Mouse (Mus musculus) erythroblast, adult 5-6 weeks (primary cell): Measurements from ENCODE around the gene Shmt2. TPM values are rescaled to one million over a fixed set of nuclear protein-coding genes. Genes with fewer than 3 reads are reported as not detected.

Source experiments
- ATAC-seq: replicated peaks from 2 replicates; pipeline ENCODE4 v1.8.0; 2016; ENCODE audit warnings: moderate number of reproducible peaks, mild to moderate bottlenecking, moderate TSS enrichment, inconsistent platforms; ENCODE audit not compliant: poor library complexity, low FRiP score, severe bottlenecking
- total RNA-seq, 2 experiments: library from RNA; stranded (forward) in 1 of 2; stranded (reverse) in 1 of 2; fragments of 150-400 nt in 1 of 2; fragments of 200-764, 138-1000 nt in 1 of 2; gene quantifications; 2 replicates each; pipeline versions ENCODE4 v1.2.3 to v1.2.4; 2015 to 2017; ENCODE audit warnings: low replicate concordance in 2 of 2

Shmt2 gene
- total RNA-seq, 2 experiments from 2014 or later: 12.3 to 17.9 TPM

DNA sequence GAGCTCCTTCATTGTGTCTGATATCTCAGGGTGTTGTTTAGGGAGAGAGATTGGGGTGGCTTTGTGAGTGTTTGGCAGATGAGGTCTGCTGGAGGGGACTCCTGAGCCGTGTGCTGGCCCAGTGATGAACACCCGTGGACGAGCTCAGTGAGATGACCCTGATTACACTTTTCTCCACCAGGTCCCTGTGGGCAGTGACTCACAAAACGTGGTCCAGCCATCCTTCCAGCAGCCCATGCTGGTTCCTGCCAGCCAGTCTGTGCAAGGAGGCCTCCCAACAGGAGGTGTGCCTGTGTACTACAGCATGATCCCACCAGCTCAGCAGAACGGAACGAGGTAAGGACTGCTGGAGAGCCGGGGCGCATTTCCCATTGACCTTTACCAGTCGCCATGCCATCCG is 37.0 kb downstream of the Shmt2 start:
- no peak for ATAC-seq

- no peak for ATAC-seq
Measured at GRCm38 (mm10) chr10:127480833-127481813, 41.1 kb downstream of the Shmt2 start.

GRCm38 (mm10) chr10:127479131-127479530 is 43.1 kb downstream of the Shmt2 start:
- ATAC-seq: no peak

- no peak for ATAC-seq
Measured at GRCm38 (mm10) chr10:127477301-127477700, 44.9 kb downstream of the Shmt2 start.

- ATAC-seq: no peak
Measured at GRCm38 (mm10) chr10:127476541-127476940, 45.7 kb downstream of the Shmt2 start.

DNA sequence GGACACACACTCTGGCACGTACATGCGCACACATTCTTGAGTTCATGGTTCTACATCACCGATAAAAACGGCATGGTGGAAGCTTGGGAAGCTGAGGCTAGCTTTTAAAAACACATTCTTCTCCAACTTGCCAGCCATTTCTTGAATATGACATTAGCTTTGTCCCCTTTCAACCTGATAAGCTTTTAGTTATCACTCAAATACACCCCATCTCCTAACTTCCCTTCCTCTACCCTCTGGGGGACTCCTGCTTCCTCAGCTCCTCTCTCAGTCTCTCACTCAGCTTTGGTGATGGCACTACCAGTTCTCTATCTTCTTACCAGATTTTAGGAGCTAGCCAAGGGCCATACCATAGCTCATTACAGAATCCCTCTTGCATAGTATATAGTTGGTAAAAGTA is 47.1 kb downstream of the Shmt2 start:
- no peak for ATAC-seq

- no peak for ATAC-seq
Measured at GRCm38 (mm10) chr10:127472722-127473121, 49.5 kb downstream of the Shmt2 start.

DNA sequence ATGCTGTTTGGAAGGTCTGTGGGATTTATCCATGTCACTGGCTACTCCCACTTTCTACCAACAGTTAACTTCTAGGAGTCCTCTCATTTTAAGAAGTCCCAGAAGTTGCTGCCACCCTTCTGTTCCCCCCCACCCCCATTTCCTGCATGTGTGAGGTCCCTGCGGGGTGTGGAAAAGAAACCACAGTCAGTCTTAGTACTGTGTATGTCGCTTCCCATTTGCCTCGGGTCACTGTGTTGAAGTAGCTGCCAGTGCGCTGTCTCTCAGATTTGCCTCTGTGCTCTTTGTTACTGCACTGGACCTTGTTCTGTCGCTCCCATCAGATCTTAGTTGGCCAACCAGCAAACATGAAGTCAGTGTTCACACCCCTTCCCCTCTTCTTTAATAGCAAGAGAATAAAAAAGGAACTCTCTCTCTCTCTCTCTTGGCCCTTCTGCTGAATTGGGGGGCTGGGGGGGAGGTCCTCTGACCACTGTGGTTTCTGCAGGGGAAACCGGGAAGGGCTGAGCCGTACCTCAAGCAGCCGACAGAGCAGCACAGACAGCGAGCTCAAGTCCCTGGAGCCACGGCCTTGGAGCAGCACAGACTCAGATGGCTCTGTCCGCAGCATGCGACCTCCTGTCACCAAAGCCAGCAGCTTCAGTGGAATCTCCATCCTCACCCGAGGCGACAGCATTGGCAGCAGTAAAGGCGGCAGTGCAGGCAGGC is 50.8 kb downstream of the Shmt2 start:
- ATAC-seq: no peak

Other genes with a start within 250 kb of the Shmt2 start
- 22.4 and 33.0 TPM in 2 replicates for gene Mbd6, start 233.4 kb downstream of the Shmt2 start, total RNA-seq (2015; ENCODE audit: low replicate concordance)
- 6.1 and 7.1 TPM in 2 replicates for gene Mbd6, start 233.4 kb downstream of the Shmt2 start, total RNA-seq (2017; ENCODE audit: low replicate concordance)
- gene Mars, start 210.7 kb downstream of the Shmt2 start, total RNA-seq (2015; ENCODE audit: low replicate concordance): 35.1 and 38.8 TPM in 2 replicates
- 43.5 and 45.6 TPM in 2 replicates for gene Mars, start 210.7 kb downstream of the Shmt2 start, total RNA-seq (2017; ENCODE audit: low replicate concordance)
- gene Arhgap9, start 200.5 kb downstream of the Shmt2 start, total RNA-seq (2015; ENCODE audit: low replicate concordance): 19.9 and 21.1 TPM in 2 replicates
- gene Arhgap9, start 200.5 kb downstream of the Shmt2 start, total RNA-seq (2017; ENCODE audit: low replicate concordance): 14.6 and 18.7 TPM in 2 replicates
- gene Gli1, start 180.5 kb downstream of the Shmt2 start, total RNA-seq (2015; ENCODE audit: low replicate concordance): not detected in 2 replicates
- not detected in 2 replicates for gene Gli1, start 180.5 kb downstream of the Shmt2 start, total RNA-seq (2017; ENCODE audit: low replicate concordance)
- not detected in 2 replicates for gene Inhbe, start 168.0 kb downstream of the Shmt2 start, total RNA-seq (2015; ENCODE audit: low replicate concordance)
- gene Inhbe, start 168.0 kb downstream of the Shmt2 start, total RNA-seq (2017; ENCODE audit: low replicate concordance): not detected in 2 replicates
- gene Inhbc, start 152.0 kb downstream of the Shmt2 start, total RNA-seq (2015; ENCODE audit: low replicate concordance): not detected in 2 replicates
- not detected in 2 replicates for gene Inhbc, start 152.0 kb downstream of the Shmt2 start, total RNA-seq (2017; ENCODE audit: low replicate concordance)
- 25.7 and 34.9 TPM in 2 replicates for gene R3hdm2, start 142.1 kb downstream of the Shmt2 start, total RNA-seq (2015; ENCODE audit: low replicate concordance)
- gene R3hdm2, start 142.1 kb downstream of the Shmt2 start, total RNA-seq (2017; ENCODE audit: low replicate concordance): 17.7 and 18.3 TPM in 2 replicates
- gene Stac3, start 20.8 kb downstream of the Shmt2 start, total RNA-seq (2015; ENCODE audit: low replicate concordance): not detected in 2 replicates
- not detected in 2 replicates for gene Stac3, start 20.8 kb downstream of the Shmt2 start, total RNA-seq (2017; ENCODE audit: low replicate concordance)
- not detected in 2 replicates for gene Ndufa4l2, start 7.5 kb downstream of the Shmt2 start, total RNA-seq (2015; ENCODE audit: low replicate concordance)
- not detected in 2 replicates for gene Ndufa4l2, start 7.5 kb downstream of the Shmt2 start, total RNA-seq (2017; ENCODE audit: low replicate concordance)
- not detected in 2 replicates for gene Nxph4, start 12.1 kb upstream of the Shmt2 start, total RNA-seq (2015; ENCODE audit: low replicate concordance)
- gene Nxph4, start 12.1 kb upstream of the Shmt2 start, total RNA-seq (2017; ENCODE audit: low replicate concordance): not detected in 2 replicates
- 11.9 and 14.0 TPM in 2 replicates for gene Lrp1, start 98.7 kb upstream of the Shmt2 start, total RNA-seq (2015; ENCODE audit: low replicate concordance)
- 9.7 and 17.0 TPM in 2 replicates for gene Lrp1, start 98.7 kb upstream of the Shmt2 start, total RNA-seq (2017; ENCODE audit: low replicate concordance)
- 15.7 and 16.7 TPM in 2 replicates for gene Stat6, start 120.5 kb upstream of the Shmt2 start, total RNA-seq (2015; ENCODE audit: low replicate concordance)
- gene Stat6, start 120.5 kb upstream of the Shmt2 start, total RNA-seq (2017; ENCODE audit: low replicate concordance): 15.9 and 27.1 TPM in 2 replicates
- 11.0 and 13.2 TPM in 2 replicates for gene Nemp1, start 144.5 kb upstream of the Shmt2 start, total RNA-seq (2015; ENCODE audit: low replicate concordance)
- gene Nemp1, start 144.5 kb upstream of the Shmt2 start, total RNA-seq (2017; ENCODE audit: low replicate concordance): 12.4 and 14.3 TPM in 2 replicates
- 0.96 TPM in 1 of 2 replicates, not detected in the other for gene Nab2, start 146.1 kb upstream of the Shmt2 start, total RNA-seq (2015; ENCODE audit: low replicate concordance)
- gene Nab2, start 146.1 kb upstream of the Shmt2 start, total RNA-seq (2017; ENCODE audit: low replicate concordance): 0.60 TPM in 1 of 2 replicates, not detected in the other
- gene Myo1a, start 182.7 kb upstream of the Shmt2 start, total RNA-seq (2015; ENCODE audit: low replicate concordance): 0.42 TPM in 1 of 2 replicates, not detected in the other
- gene Myo1a, start 182.7 kb upstream of the Shmt2 start, total RNA-seq (2017; ENCODE audit: low replicate concordance): not detected in 2 replicates
- gene Tac2, start 202.0 kb upstream of the Shmt2 start, total RNA-seq (2015; ENCODE audit: low replicate concordance): 6.9 and 8.3 TPM in 2 replicates
- 3.3 and 4.5 TPM in 2 replicates for gene Tac2, start 202.0 kb upstream of the Shmt2 start, total RNA-seq (2017; ENCODE audit: low replicate concordance)
- 0.19 and 1.7 TPM in 2 replicates for gene Zbtb39, start 217.1 kb upstream of the Shmt2 start, total RNA-seq (2015; ENCODE audit: low replicate concordance)
- gene Zbtb39, start 217.1 kb upstream of the Shmt2 start, total RNA-seq (2017; ENCODE audit: low replicate concordance): 0.28 and 1.3 TPM in 2 replicates
- gene Gpr182, start 229.3 kb upstream of the Shmt2 start, total RNA-seq (2015; ENCODE audit: low replicate concordance): not detected in 2 replicates
- 0.14 and 0.77 TPM in 2 replicates for gene Gpr182, start 229.3 kb upstream of the Shmt2 start, total RNA-seq (2017; ENCODE audit: low replicate concordance)
- not detected in 2 replicates for gene Rdh1, start 237.3 kb upstream of the Shmt2 start, total RNA-seq (2015; ENCODE audit: low replicate concordance)
- 0.14 TPM in 1 of 2 replicates, not detected in the other for gene Rdh1, start 237.3 kb upstream of the Shmt2 start, total RNA-seq (2017; ENCODE audit: low replicate concordance)
- not detected in 2 replicates for gene Rdh16f1, start 237.3 kb upstream of the Shmt2 start, total RNA-seq (2015; ENCODE audit: low replicate concordance)
- not detected in 2 replicates for gene Rdh16f1, start 237.3 kb upstream of the Shmt2 start, total RNA-seq (2017; ENCODE audit: low replicate concordance)